Comparison of ENCODE assay signal across 20 mouse cellular contexts in the genomic region with DNA sequence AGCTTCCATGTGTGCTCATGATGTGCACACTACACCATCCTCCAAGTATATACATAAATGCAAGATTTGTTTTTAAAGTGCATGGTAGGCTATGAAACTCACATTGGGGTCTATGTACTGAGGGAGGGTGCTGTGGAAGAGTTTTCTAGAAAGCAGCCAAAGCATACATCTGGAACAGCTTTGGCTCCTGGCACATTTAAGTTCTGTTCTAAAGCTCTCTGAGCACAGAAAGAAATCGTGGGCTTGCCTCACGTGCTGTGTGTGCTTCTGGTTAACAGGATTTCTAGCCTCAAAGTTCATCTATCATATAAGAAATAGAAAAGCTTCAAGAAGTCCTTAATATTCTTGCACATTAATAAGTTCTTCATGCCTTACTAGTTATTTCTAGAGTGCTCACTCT.
DNase-seq lines count a peak whose midpoint lies in the region; ATAC-seq and TF ChIP-seq lines count a peak whose summit lies in the region.
"Had no signal": no experiment of that assay in that cellular context is flagged by ENCODE, and none has a peak within 500 bp of the region (broad histone marks: within the 10 kb centered on the region; RNA-seq: fewer than 3 reads in every experiment).

No protein-coding gene starts in this region.

- H3K4me3 ChIP-seq in heart, embryonic 10.5 days, result no peak overlapping the region
- H3K4me3 ChIP-seq in limb, embryonic 14.5 days (replicated peaks; ENCODE audit: low read length), result no peak overlapping the region
- H3K4me3 ChIP-seq in hindbrain, embryonic 10.5 days, result no peak overlapping the region
- H3K4me3 ChIP-seq: embryonic facial prominence, embryonic 13.5 days; forebrain, embryonic 13.5 days; forebrain, embryonic 15.5 days had no signal

- no peaks in the 10 kb centered on the region for H3K4me1 ChIP-seq in heart, embryonic 10.5 days
- peaks cover 7% of the 10 kb centered on the region for H3K4me1 ChIP-seq in limb, embryonic 14.5 days (ENCODE audit: control insufficient read depth, insufficient read depth, low read length)
- H3K4me1 ChIP-seq in hindbrain, embryonic 10.5 days (replicated peaks), result no peaks in the 10 kb centered on the region
- H3K4me1 ChIP-seq: forebrain, embryonic 13.5 days; forebrain, embryonic 15.5 days had no signal

- H3K27ac ChIP-seq in heart, embryonic 10.5 days, result no peak overlapping the region
- H3K27ac ChIP-seq in limb, embryonic 14.5 days (replicated peaks; ENCODE audit: low read depth, low read length), result no peak overlapping the region
- H3K27ac ChIP-seq in hindbrain, embryonic 10.5 days, result no peak overlapping the region
- H3K27ac ChIP-seq: embryonic facial prominence, embryonic 13.5 days; forebrain, embryonic 13.5 days; forebrain, embryonic 15.5 days had no signal

- H3K36me3 ChIP-seq in heart, embryonic 10.5 days, result no peaks in the 10 kb centered on the region
- H3K36me3 ChIP-seq in limb, embryonic 14.5 days (ENCODE audit: control insufficient read depth, insufficient read depth, low read length), result no peaks in the 10 kb centered on the region
- no peaks in the 10 kb centered on the region for H3K36me3 ChIP-seq in hindbrain, embryonic 10.5 days
- H3K36me3 ChIP-seq: embryonic facial prominence, embryonic 13.5 days; forebrain, embryonic 15.5 days had no signal

- H3K9me3 ChIP-seq in heart, embryonic 10.5 days, result 0 out of 2 replicates have a peak, but pooled peaks cover under 1% of the 10 kb centered on the region
- H3K9me3 ChIP-seq in limb, embryonic 14.5 days (ENCODE audit: control insufficient read depth, low read length), result no peaks in the 10 kb centered on the region; the same call in 1 of the 2 replicates
- H3K9me3 ChIP-seq in hindbrain, embryonic 10.5 days, result no peaks in the 10 kb centered on the region
- H3K9me3 ChIP-seq: embryonic facial prominence, embryonic 13.5 days; forebrain, embryonic 13.5 days; forebrain, embryonic 15.5 days had no signal

- H3K4me2 ChIP-seq in limb, embryonic 14.5 days (replicated peaks; ENCODE audit: low read depth, low read length, severe bottlenecking), result no peak overlapping the region
- H3K4me2 ChIP-seq: embryonic facial prominence, embryonic 13.5 days; forebrain, embryonic 13.5 days; forebrain, embryonic 15.5 days had no signal

- no peak overlapping the region for H3K9ac ChIP-seq in limb, embryonic 14.5 days (ENCODE audit: low read depth, low read length, severe bottlenecking)
- H3K9ac ChIP-seq: embryonic facial prominence, embryonic 13.5 days; forebrain, embryonic 13.5 days; forebrain, embryonic 15.5 days; forebrain, postnatal 0 days had no signal

- peak; percentile 37; the same call in 1 of the 2 replicates for ATAC-seq in limb, embryonic 14.5 days (ENCODE audit: low FRiP score, low read depth)
- ATAC-seq: activated CD4-positive, CD25-positive, alpha-beta regulatory T cell, adult 4 months; forebrain, embryonic 13.5 days; forebrain, embryonic 15.5 days; forebrain, postnatal 0 days; Patski had no signal

- peak; percentile 34 for DNase-seq in heart, adult 11 months
- no peak for DNase-seq in heart, embryonic 10.5 days (ENCODE audit: low spot score)
- peak; percentile 50 for DNase-seq in NIH3T3 (ENCODE audit: low read depth)
- DNase-seq in limb, embryonic 14.5 days (ENCODE audit: low spot score), result peak; percentile 70
- DNase-seq in frontal cortex, postnatal 10 days (ENCODE audit: low spot score in 2 of 2), result no peak
- DNase-seq in hindbrain, embryonic 10.5 days (ENCODE audit: low spot score), result no peak
- DNase-seq: adrenal gland, adult 8-10 months; adrenal gland, postnatal 14 days; adrenal gland, postnatal 36 days; cerebellum, adult 11-12 months; cerebellum, adult 2 months; cerebellum, adult 9-10 months; cerebellum, postnatal 10 days; cerebellum, postnatal 25 days; forebrain, postnatal 0 days had no signal

- TF ChIP-seq POLR2A in limb, embryonic 14.5 days (IDR thresholded peaks at IDR 0.05; ENCODE audit: borderline replicate concordance, extremely low read depth, insufficient read depth, insufficient read length), result no peak

- WGBS in heart, embryonic 10.5 days, result 60% methylated on average over 2 of the region's 2 CpGs
- WGBS in limb, embryonic 14.5 days, result 24% methylated on average over 2 of the region's 2 CpGs
- WGBS in hindbrain, embryonic 10.5 days, result 92% methylated on average over 2 of the region's 2 CpGs

- no peaks in the 10 kb centered on the region for H3K27me3 ChIP-seq in heart, embryonic 10.5 days (ENCODE audit: insufficient read depth, poor library complexity, severe bottlenecking)
- no peaks in the 10 kb centered on the region for H3K27me3 ChIP-seq in limb, embryonic 14.5 days (ENCODE audit: control insufficient read depth, insufficient read depth, low read length)
- H3K27me3 ChIP-seq in hindbrain, embryonic 10.5 days (ENCODE audit: insufficient read depth, poor library complexity, severe bottlenecking), result no peaks in the 10 kb centered on the region
- H3K27me3 ChIP-seq: embryonic facial prominence, embryonic 13.5 days; forebrain, embryonic 13.5 days; forebrain, embryonic 15.5 days; Patski had no signal

Comparison
In these comparisons a context has a peak if more than half of its experiments do, and no peak if none do; other contexts are left out.
1. DNase-seq: peak in heart, adult 11 months (single experiment), NIH3T3 (single experiment) and limb, embryonic 14.5 days (single experiment); none in heart, embryonic 10.5 days (single experiment), frontal cortex, postnatal 10 days (0 of 2) and hindbrain, embryonic 10.5 days (single experiment).